Mouse (Mus musculus) cortical plate, adult 2 months (tissue): ENCODE measurements around the gene Tmem229b. TPM values are rescaled to one million over a fixed set of nuclear protein-coding genes. Genes with fewer than 3 reads are reported as not detected.
"Not testable (repeated sequence)": the region's sequence is repeated elsewhere in the genome, so short reads cannot be mapped to it uniquely, and the experiment has no call there.

Source experiments
- H3K27ac ChIP-seq: fragments of 200-500 bp; 2 replicates; pipeline ENCODE4 v1.5.1; 2012; ENCODE audit warnings: low read length, control low read depth, inconsistent platforms; ENCODE audit not compliant: insufficient read depth
- H3K4me1 ChIP-seq: fragments of 200-500 bp; 2 replicates; pipeline ENCODE4 v1.6.1; 2011; ENCODE audit warnings: low read length; ENCODE audit not compliant: control insufficient read depth, insufficient read depth
- H3K4me3 ChIP-seq: fragments of 200-500 bp; 2 replicates; pipeline ENCODE4 v1.5.1; 2011; ENCODE audit warnings: mild to moderate bottlenecking, low read length, control low read depth; ENCODE audit not compliant: insufficient read depth
- CTCF ChIP-seq: fragments of 200-500 bp; IDR thresholded peaks from 2 replicates; pipeline ENCODE4 v1.5.1; 2011; ENCODE audit warnings: mild to moderate bottlenecking, control low read depth, low read length; ENCODE audit not compliant: insufficient read depth; ENCODE audit errors: extremely low read depth
- POLR2A ChIP-seq: fragments of 200-500 bp; IDR thresholded peaks from 2 replicates; pipeline ENCODE4 v1.6.1; 2011; ENCODE audit warnings: mild to moderate bottlenecking, low read length, control low read depth; ENCODE audit not compliant: insufficient read depth; ENCODE audit errors: extremely low read depth
- polyA plus RNA-seq: library from polyadenylated mRNA; depleted of rRNA; stranded (reverse); fragments of >200 nt; gene quantifications from 2 replicates; pipeline ENCODE4 v1.2.3, GENCODE M21; 2012

Tmem229b gene
- polyA plus RNA-seq, 1 experiment, result 20.9 TPM

DNA sequence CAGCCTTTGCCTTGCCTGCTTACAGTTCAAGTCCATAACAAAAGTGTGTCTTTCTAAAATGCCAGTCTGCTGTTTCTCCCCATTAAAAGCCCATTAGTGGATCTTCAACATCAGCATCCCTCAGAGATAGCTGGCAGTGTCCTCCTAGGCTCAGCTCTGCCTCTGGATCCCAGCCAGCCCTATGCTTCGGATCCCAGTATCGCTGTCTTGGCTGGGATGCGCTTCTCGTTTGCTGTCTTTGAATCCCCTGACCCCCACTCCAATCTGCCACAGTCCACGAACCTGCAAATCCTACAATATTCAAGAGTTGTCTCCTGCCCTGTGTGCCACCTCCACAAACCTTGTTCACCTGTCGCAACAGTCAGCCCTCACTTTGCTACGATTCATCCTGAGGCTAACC, 36.7 kb downstream of the Tmem229b start:
- TF ChIP-seq POLR2A (no peak), CTCF (no peak)
- peaks cover 2% of the 10 kb centered on the region; the same call in 1 of the 2 replicates for H3K4me1 ChIP-seq
- H3K27ac ChIP-seq, result no peak overlapping the region
- no peak overlapping the region for H3K4me3 ChIP-seq

DNA sequence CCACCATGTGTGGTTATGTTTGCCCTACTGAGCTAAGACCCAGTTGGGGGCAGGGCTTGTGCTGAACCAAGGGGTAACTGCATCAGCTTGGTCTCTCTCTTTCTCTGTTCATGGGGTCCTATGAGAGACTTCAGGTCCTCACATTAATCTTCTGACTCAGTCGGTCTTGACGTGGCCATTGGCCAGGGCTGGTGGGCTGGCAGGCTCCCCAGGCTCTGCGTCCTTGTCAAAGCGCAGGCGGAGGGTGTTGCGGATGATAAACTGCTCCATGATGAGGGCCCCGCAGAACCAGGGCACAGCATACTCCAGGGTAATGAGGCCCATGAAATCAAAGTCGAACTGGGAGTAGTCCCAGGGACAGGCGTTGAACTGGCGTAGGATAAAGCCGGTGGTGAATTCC, 42.9 kb downstream of the Tmem229b start:
- H3K27ac ChIP-seq, result not testable (repeated sequence)

DNA sequence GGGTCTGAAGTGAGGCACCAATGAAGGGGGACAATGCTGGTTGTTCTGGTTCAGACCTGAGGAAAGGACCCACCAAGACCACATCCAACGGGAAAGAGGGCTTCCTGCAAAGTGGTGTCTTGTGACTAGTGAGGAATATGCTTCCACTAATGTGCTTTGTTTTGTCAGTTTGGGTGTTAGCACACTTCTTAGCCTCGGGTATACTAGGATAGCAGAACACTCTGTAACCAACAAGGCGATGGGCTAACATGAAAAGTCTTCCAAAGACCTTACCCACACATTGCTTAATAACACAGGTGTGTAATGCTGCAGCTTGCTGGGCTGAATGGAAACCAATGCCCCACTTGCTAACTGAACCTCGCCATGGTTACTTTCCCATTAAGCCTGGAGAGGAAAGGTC, 51.0 kb downstream of the Tmem229b start:
- H3K27ac ChIP-seq, result no peak overlapping the region
- no peak for TF ChIP-seq POLR2A
- no peak for TF ChIP-seq CTCF
- H3K4me3 ChIP-seq, result no peak overlapping the region
- H3K4me1 ChIP-seq, result peaks cover 2% of the 10 kb centered on the region

More for the DNA sequence above, 42.9 kb downstream of the Tmem229b start:
- H3K4me3 ChIP-seq, H3K4me1 ChIP-seq: not testable (repeated sequence)

DNA sequence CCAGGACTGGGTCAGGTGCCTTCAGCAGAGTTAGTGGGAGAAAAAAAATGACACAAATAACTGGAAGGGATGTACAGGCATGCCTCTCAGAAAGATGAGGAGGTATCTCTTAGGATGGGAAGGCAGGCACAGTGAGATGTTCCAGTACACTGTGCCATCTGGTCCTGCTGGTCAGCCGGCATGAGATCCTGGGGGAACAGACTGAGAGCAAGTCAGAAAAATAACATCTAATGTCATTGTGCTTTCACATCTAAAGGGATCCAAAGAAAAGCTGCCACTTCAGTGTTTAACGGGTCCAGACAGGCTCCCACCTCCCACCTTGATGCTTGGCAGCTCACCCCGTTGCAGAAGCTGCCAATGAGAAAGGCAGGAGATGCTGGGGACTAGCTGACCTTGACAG, 54.9 kb downstream of the Tmem229b start:
- Histone ChIP-seq H3K4me3 (no peak overlapping the region), H3K27ac (no peak overlapping the region), H3K4me1 (peaks cover 2% of the 10 kb centered on the region)
- TF ChIP-seq CTCF (no peak), POLR2A (no peak)

DNA sequence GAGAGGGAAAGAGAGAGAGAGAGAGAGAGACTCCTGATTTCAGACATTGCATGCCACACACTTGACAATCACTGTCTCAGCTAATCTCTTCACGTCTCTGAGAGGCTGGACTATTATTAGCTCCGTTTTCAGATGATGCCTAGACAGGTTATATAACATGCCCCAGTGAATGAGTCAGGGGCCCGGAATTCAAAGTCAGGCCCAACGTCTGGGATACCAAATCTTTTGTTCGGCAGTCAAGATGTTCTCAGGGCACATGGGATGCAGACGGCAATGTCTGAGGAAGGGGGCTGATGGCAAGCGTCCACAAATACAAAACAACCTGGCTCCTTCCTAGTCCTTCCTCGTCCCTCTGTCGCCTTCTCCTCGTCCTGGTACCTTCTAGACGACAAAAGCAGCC, 55.4 kb downstream of the Tmem229b start:
- Histone ChIP-seq H3K27ac (no peak overlapping the region), H3K4me3 (no peak overlapping the region), H3K4me1 (peaks cover 2% of the 10 kb centered on the region)
- TF ChIP-seq POLR2A (no peak), CTCF (no peak)

DNA sequence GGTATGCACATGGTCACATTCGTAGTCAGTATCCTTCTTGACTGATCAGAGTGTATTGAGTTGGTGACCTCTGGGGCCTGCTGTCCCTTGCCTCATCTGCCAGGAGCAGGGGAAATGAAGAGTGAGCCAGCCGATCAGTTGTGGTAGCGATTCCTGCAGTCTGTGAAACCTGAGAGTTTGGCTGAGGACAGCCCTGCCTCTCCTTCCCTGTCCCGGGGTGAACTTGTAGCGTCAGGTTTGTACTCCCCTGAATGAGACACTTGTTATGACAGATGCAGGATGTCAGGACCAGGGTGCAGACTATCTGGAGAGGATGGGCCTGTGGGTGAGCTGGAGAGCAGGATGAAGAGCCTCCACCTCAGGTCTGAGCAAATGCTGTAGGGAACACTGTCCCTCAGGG, 59.8 kb downstream of the Tmem229b start:
- H3K27ac ChIP-seq, result no peak overlapping the region
- H3K4me3 ChIP-seq, result no peak overlapping the region
- peaks cover 2% of the 10 kb centered on the region for H3K4me1 ChIP-seq
- TF ChIP-seq CTCF, result no peak
- TF ChIP-seq POLR2A, result no peak

DNA sequence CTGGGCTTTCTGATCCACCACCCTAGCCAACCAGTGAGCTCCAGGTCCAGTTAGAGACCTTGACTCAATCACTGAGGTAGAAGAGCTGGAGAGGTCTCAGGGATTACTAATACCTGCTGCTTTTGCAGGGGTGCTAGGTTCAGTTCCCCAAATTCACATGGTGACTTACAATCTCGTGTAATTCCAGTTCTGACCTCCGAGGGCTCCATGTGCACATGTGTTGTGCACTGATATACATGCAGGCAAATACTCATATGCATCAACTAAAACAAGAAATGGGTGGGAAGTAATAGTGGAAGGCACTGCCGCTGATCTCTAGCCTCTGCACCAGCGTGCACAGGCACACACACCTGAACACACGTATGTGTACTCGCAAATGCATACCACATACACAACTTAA, 60.3 kb downstream of the Tmem229b start:
- Histone ChIP-seq H3K27ac (no peak overlapping the region), H3K4me3 (no peak overlapping the region), H3K4me1 (peaks cover under 1% of the 10 kb centered on the region)
- TF ChIP-seq CTCF, result 0 out of 2 replicates have a peak, but pooled peaks have one; percentile 5
- TF ChIP-seq POLR2A, result no peak

DNA sequence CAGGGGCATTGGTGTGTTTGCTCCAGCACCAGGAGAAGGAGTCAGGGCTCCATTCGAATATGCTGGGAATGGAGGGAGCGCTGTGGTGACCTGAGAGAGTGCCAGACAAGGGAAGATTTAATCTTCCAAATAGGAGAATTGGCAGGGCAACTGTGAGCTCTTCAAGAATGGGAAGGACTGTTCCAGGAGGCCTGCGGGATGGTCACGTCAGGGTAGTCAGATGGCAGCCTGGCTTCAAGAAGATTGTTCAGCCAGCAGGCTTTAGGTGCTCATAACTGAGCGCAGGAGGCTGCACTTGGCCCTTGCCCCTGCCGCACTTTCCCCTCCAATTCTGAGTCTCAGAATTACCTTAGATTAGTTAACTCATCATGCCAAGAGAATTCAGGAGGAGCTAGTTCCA, 64.5 kb downstream of the Tmem229b start:
- Histone ChIP-seq H3K4me1 (no peaks in the 10 kb centered on the region), H3K4me3 (no peak overlapping the region), H3K27ac (no peak overlapping the region)
- TF ChIP-seq CTCF (no peak), POLR2A (no peak)

DNA sequence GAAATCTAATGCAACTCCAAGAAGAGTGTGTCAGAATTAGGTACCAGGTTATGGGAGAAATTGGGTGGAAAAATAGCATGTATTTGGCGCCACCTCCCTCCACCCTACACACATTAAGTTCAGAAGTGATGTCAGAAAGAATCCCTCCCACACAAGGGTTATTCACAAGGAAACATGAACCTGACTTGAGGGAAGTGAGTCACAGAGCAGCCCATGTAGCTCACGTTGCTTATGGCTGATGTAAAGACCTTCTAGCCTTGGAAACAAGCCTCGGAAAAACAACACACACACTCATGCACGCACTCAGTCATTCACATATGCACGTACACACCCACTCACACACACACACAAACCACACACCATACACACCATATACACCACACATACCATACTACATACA, 67.3 kb downstream of the Tmem229b start:
- H3K4me3 ChIP-seq, result no peak overlapping the region
- TF ChIP-seq CTCF, result no peak
- no peak for TF ChIP-seq POLR2A
- no peaks in the 10 kb centered on the region for H3K4me1 ChIP-seq
- no peak overlapping the region for H3K27ac ChIP-seq

DNA sequence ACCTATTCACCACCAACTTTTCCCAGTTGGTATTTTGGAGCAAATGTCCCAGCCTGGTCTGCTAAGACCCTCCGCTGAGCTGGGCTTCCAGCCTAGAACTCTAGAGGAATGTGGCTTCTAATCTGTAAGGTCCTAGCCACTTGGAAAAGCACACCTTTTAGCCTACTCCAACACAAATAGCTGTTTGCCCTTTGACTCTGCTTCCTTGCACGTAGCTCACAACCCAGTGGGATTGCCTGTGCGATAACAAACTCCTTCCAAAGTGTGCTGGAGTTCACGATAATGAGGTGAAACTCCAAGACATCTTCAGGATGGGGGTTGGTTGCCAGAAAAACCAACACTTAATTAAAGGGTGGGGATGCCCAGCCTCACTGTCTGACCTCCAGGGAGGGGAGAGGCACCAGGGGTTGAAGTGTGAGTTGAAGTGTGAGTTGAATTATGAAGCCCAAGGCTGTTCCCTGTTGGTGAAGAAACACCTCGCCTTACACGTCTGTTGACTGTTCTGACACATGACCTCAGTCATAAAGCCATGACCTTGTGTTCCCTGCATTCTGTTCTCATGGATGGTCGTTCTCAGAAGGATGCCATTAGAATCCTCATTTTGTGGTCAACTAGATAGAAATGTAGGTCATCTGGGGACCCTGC, 67.9 kb downstream of the Tmem229b start:
- no peak overlapping the region for H3K27ac ChIP-seq
- H3K4me1 ChIP-seq, result no peaks in the 10 kb centered on the region
- no peak overlapping the region for H3K4me3 ChIP-seq
- no peak for TF ChIP-seq CTCF
- TF ChIP-seq POLR2A, result no peak

DNA sequence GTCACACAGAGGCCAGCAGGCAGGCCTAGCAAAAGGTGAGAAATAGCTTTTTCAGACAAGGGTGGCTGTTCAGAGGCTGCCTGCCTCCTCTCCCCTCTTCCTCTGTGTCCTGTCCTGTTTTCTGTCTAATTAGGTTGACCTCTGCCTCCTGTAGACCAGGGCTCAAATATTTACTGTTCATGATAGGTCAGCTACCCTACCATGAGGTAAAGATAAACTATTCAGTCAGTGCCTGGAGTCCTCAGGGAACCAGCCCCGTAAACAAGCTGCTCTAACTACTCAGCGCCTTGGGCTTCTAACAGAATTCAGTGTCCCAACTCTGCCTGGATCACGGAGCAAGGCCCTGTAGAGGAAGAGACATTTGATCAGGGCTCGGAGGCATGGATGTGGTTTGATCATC, 70.9 kb downstream of the Tmem229b start:
- Histone ChIP-seq H3K27ac (no peak overlapping the region), H3K4me1 (no peaks in the 10 kb centered on the region), H3K4me3 (no peak overlapping the region)
- TF ChIP-seq CTCF, result no peak
- TF ChIP-seq POLR2A, result no peak
